Mouse (Mus musculus) leukemia stem cell, adult 10-12 weeks (primary cell): ENCODE data around the gene Prkcq. TPM values are rescaled to one million over a fixed set of nuclear protein-coding genes. Genes with fewer than 3 reads are reported as not detected.

ENCODE experiments used
- polyA plus RNA-seq: library from polyadenylated mRNA; stranded (reverse); fragments of >175 nt; gene quantifications from 2 replicates; pipeline ENCODE4 v1.2.3, GENCODE M21; 2012; ENCODE audit warnings: low replicate concordance

Prkcq gene
- 1.7 TPM in 2 replicates for polyA plus RNA-seq

DNA sequence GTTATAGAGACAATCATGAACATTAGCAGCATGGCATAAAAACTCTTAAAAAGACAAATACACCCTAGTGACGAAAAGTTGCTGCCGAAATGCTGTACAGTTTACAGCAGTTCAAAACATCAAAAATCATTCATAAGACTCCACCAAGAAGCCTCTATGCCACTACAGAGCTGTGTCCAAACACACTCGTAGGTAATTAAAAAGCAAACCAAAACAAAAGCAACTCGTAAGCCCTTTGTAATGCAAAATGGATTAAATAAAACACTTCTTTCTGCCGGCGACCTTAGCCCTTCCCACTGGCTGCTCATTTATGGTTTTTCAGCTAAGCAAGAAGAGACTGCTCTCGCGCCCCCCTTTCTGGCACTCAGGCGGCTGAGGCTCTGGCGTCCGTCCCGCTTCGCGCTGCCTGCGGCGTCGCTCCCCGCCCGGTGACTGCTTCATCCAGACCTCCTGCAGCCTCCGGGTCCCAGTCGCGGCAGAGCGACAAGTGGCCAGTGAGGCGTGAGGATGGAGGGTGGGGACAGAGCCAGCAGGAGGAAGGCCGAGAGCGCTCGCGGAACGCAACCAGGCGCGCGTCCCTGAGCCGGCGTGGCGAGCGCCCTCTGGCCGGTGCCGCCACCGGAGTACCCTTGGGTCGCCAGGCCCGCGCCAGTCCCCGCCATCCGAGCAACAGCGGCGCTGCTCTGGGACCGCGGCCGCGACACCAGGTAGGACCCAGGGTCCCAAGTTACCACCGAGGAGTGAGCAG is at the start of gene Prkcq:
TSS of gene Prkcq (plus strand) at position 355 of the 748 bp plus-strand sequence.

